Comparison of ENCODE assay signal across 8 mouse cellular contexts in the genomic region with DNA sequence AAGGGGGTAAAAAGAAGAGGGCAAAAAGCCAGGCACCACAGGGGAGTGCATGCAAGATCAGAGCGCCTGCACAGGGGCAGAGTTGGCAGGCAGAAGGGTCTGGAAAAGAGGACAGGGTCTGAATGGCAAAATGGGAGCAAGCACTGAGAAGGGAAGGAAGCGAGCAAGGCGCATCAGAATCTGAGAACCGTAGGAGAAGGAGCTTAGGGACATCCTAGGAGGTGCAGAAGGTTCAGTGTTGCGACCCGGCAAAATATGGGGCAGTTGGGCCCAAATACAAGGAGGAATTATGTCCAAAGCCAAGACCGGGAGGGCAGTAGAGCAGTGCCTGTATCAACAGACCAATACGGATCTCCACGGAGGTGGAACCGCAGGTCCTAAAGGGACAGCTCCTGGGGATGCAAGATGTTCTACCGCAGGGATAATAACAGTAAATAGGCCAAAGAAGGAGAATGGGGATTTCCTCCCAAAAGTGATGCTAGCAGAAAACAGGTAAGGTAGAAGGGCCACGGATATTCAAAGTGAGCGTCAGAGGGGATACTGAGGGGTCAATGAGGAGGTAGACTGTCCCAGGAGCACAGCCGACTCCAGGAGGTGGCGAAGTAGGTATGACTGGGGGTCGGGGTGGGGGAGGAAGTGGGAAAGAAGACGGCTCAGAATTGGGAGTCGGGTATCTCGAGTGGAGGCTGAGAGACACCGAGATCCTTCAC. TPM values are rescaled to one million over a fixed set of nuclear protein-coding genes. Genes with fewer than 3 reads are reported as not detected.
DNase-seq lines count a peak whose midpoint lies in the region; ATAC-seq and TF ChIP-seq lines count a peak whose summit lies in the region.

No protein-coding gene starts in this region.

- peak overlapping the region; percentile 85 for H3K4me2 ChIP-seq in hindbrain, embryonic 15.5 days

- intact Hi-C loops in left cerebral cortex, adult 2 months (cut with DNase I): loop anchor here (2.0 to 5.0 kb wide), 2 partner anchors 56 to 211 kb away; no protein-coding TSS in a partner anchor
- intact Hi-C loops in left cerebral cortex, postnatal 14 days (cut with DNase I): loop anchor here (2.0 to 10.0 kb wide), 3 partner anchors 56 to 319 kb away; partner anchors contain the start of gene Zc3h4

- peak overlapping the region; percentile 94 for H3K9ac ChIP-seq in hindbrain, embryonic 15.5 days

- peaks cover 2% of the 10 kb centered on the region; the same call in 1 of the 2 replicates for H3K27me3 ChIP-seq in hindbrain, embryonic 15.5 days

- H3K9me3 ChIP-seq in hindbrain, embryonic 15.5 days: no peaks in the 10 kb centered on the region

- no peak for TF ChIP-seq CTCF in left cerebral cortex, adult 2 months (IDR thresholded peaks at IDR 0.05)

- H3K36me3 ChIP-seq in hindbrain, embryonic 15.5 days: no peaks in the 10 kb centered on the region

- H3K4me3 ChIP-seq in left cerebral cortex, adult 2 months: peak overlapping the region; percentile 85
- peak overlapping the region; percentile 81 for H3K4me3 ChIP-seq in hindbrain, embryonic 15.5 days

- WGBS in hindbrain, embryonic 15.5 days: under 1% methylated on average over 20 of the region's 20 CpGs

- peak overlapping the region; percentile 100 for H3K27ac ChIP-seq in left cerebral cortex, adult 2 months
- H3K27ac ChIP-seq in hindbrain, embryonic 15.5 days (replicated peaks): peak overlapping the region; percentile 100

- DNase-seq in left cerebral cortex, adult 2 months (ENCODE audit: extremely low spot score in 1 of 2, low spot score in 2 of 2): peak; percentile 22 to 26
- no peak for DNase-seq in left cerebral cortex, postnatal 14 days (ENCODE audit: low spot score in 2 of 2)
- DNase-seq in R1 (ENCODE audit: low read depth, low spot score): peak; percentile 53
- peak; percentile 48 for DNase-seq in embryo, embryonic 10.5 days (ENCODE audit: low spot score)
- DNase-seq in mesoderm, embryonic 11.5 days (ENCODE audit: low read depth, low spot score): peak; percentile 17
- no peak for DNase-seq in gastrocnemius, postnatal 10 days
- no peak for DNase-seq in gastrocnemius, adult 8-10 months (ENCODE audit: low spot score in 2 of 2)

- ATAC-seq in hindbrain, embryonic 15.5 days (ENCODE audit: low FRiP score, low read depth): no peak

- peaks cover 56% of the 10 kb centered on the region for H3K4me1 ChIP-seq in hindbrain, embryonic 15.5 days (replicated peaks)

RNA-seq across cellular contexts. Expression of gene Arhgap35, which starts 1.2 kb away (rescaled TPM):
- 100 to 1,000 TPM; 138 to 140 TPM for total RNA-seq in left cerebral cortex, adult 2 months (2021)
- 100 to 1,000 TPM; 138 to 148 TPM for total RNA-seq in left cerebral cortex, postnatal 14 days (2021)
- 33.0 and 33.8 TPM in 2 replicates for polyA plus RNA-seq in hindbrain, embryonic 15.5 days (2015; fragmentation: Nextera tagmentation; extraction: Ambion mirVana)
- 10 to 100 TPM; 30.5 to 36.6 TPM for total RNA-seq in gastrocnemius, postnatal 10 days (2021)
- total RNA-seq in gastrocnemius, adult 8-10 months (2022): 10 to 100 TPM; 18.1 to 27.8 (median 23.0) TPM

Comparison
In these comparisons a context has a peak if more than half of its experiments do, and no peak if none do; other contexts are left out.
1. DNase-seq: peak in left cerebral cortex, adult 2 months (2 of 2), R1 (single experiment), embryo, embryonic 10.5 days (single experiment) and mesoderm, embryonic 11.5 days (single experiment); none in left cerebral cortex, postnatal 14 days (0 of 2), gastrocnemius, postnatal 10 days (single experiment) and gastrocnemius, adult 8-10 months (0 of 2).